ENCODE assay signal across 10 mouse cellular contexts in the genomic region with DNA sequence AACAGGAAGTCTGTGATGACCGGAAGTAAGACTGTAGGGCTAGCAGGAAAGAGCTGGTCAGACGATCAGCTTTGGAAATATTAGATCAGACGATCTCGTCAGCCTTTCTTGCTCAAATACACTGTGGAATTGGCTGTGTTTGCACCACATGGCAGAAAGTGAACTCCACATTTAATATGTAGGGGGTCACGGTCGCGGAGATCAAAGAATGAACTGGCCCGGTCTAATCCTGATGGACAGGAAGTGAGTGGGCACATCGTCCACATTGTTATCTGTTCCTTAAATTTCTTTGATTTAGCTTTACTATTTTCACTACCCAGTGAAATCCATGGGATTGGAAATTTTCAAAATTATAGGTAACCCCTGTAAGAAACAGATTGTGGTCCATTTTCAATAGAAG. TPM values are rescaled to one million over a fixed set of nuclear protein-coding genes. Genes with fewer than 3 reads are reported as not detected.
DNase-seq lines count a peak whose midpoint lies in the region; ATAC-seq and TF ChIP-seq lines count a peak whose summit lies in the region.
"Had no signal": no experiment of that assay in that cellular context is flagged by ENCODE, and none has a peak within 500 bp of the region (broad histone marks: within the 10 kb centered on the region; RNA-seq: fewer than 3 reads in every experiment).

No protein-coding gene starts in this region.

- TF ChIP-seq EP300 in ES-Bruce4 (IDR thresholded peaks at IDR 0.05; ENCODE audit: insufficient read depth, low read depth, low read length): no peak

- no peak for DNase-seq in hindbrain, embryonic 10.5 days (ENCODE audit: low spot score)
- DNase-seq in midbrain, embryonic 10.5 days (ENCODE audit: low spot score): peak; percentile 31
- no peak for DNase-seq in layer of hippocampus, adult 9-11 months
- no peak for DNase-seq in layer of hippocampus, postnatal 14 days (ENCODE audit: low spot score in 2 of 2)
- DNase-seq: adrenal gland, postnatal 25 days; lung, adult 18-20 months had no signal

- H3K9ac ChIP-seq in hindbrain, embryonic 16.5 days (ENCODE audit: low read depth, low read length): no peak overlapping the region
- peak overlapping the region; percentile 24; the same call in 1 of the 2 replicates for H3K9ac ChIP-seq in ES-Bruce4 (ENCODE audit: low read depth, poor library complexity, severe bottlenecking)
- no peak overlapping the region for H3K9ac ChIP-seq in embryonic facial prominence, embryonic 12.5 days

- no peak overlapping the region; the same call in 1 of the 2 replicates for H3K4me2 ChIP-seq in hindbrain, embryonic 16.5 days (ENCODE audit: low read length)
- H3K4me2 ChIP-seq in embryonic facial prominence, embryonic 12.5 days (replicated peaks): peak overlapping the region; percentile 29; the same call in 1 of the 2 replicates

- no peak for TF ChIP-seq CTCF in ES-Bruce4 (IDR thresholded peaks at IDR 0.05; ENCODE audit: low read depth, low read length)

- H3K9me3 ChIP-seq in hindbrain, embryonic 10.5 days: no peaks in the 10 kb centered on the region
- H3K9me3 ChIP-seq in hindbrain, embryonic 16.5 days (ENCODE audit: control insufficient read depth, low read length): no peaks in the 10 kb centered on the region
- H3K9me3 ChIP-seq in ES-Bruce4 (replicated peaks; ENCODE audit: control insufficient read depth, insufficient read depth, low read length, poor library complexity, severe bottlenecking): no peaks in the 10 kb centered on the region
- H3K9me3 ChIP-seq in embryonic facial prominence, embryonic 12.5 days: no peaks in the 10 kb centered on the region
- H3K9me3 ChIP-seq in midbrain, embryonic 10.5 days (replicated peaks): no peaks in the 10 kb centered on the region

- peaks cover 11% of the 10 kb centered on the region for H3K27me3 ChIP-seq in hindbrain, embryonic 10.5 days (ENCODE audit: insufficient read depth, poor library complexity, severe bottlenecking)
- H3K27me3 ChIP-seq in hindbrain, embryonic 16.5 days (replicated peaks; ENCODE audit: control insufficient read depth, insufficient read depth, low read length): no peaks in the 10 kb centered on the region
- H3K27me3 ChIP-seq in ES-Bruce4 (ENCODE audit: control insufficient read depth, insufficient read depth, low read length, poor library complexity, severe bottlenecking): no peaks in the 10 kb centered on the region
- no peaks in the 10 kb centered on the region for H3K27me3 ChIP-seq in embryonic facial prominence, embryonic 12.5 days
- no peaks in the 10 kb centered on the region; the same call in 1 of the 2 replicates for H3K27me3 ChIP-seq in midbrain, embryonic 10.5 days (ENCODE audit: low read depth, poor library complexity, severe bottlenecking)

- peak overlapping the region; percentile 21; the same call in 1 of the 2 replicates for H3K4me3 ChIP-seq in hindbrain, embryonic 10.5 days
- H3K4me3 ChIP-seq in hindbrain, embryonic 16.5 days (ENCODE audit: low read length): no peak overlapping the region
- H3K4me3 ChIP-seq in ES-Bruce4 (ENCODE audit: low read depth, low read length): no peak overlapping the region
- H3K4me3 ChIP-seq in embryonic facial prominence, embryonic 12.5 days: no peak overlapping the region
- peak overlapping the region; percentile 35 for H3K4me3 ChIP-seq in midbrain, embryonic 10.5 days

- no peak overlapping the region for H3K27ac ChIP-seq in hindbrain, embryonic 10.5 days
- H3K27ac ChIP-seq in hindbrain, embryonic 16.5 days (ENCODE audit: low read depth, low read length): no peak overlapping the region
- no peak overlapping the region for H3K27ac ChIP-seq in ES-Bruce4 (ENCODE audit: insufficient read depth, low read length)
- no peak overlapping the region for H3K27ac ChIP-seq in embryonic facial prominence, embryonic 12.5 days
- H3K27ac ChIP-seq in midbrain, embryonic 10.5 days (replicated peaks): peak overlapping the region; percentile 65; the same call in 1 of the 2 replicates

- ATAC-seq in hindbrain, embryonic 16.5 days: no peak
- no peak for ATAC-seq in embryonic facial prominence, embryonic 12.5 days (ENCODE audit: insufficient number of reproducible peaks, insufficient read depth, low FRiP score, low TSS enrichment)
- ATAC-seq: inflammation-experienced regulatory T-cells, adult 6 months had no signal

- H3K36me3 ChIP-seq in hindbrain, embryonic 10.5 days: no peaks in the 10 kb centered on the region
- no peaks in the 10 kb centered on the region for H3K36me3 ChIP-seq in hindbrain, embryonic 16.5 days (ENCODE audit: control insufficient read depth, insufficient read depth, low read length)
- H3K36me3 ChIP-seq in ES-Bruce4 (ENCODE audit: control insufficient read depth, insufficient read depth, low read length, poor library complexity, severe bottlenecking): no peaks in the 10 kb centered on the region
- H3K36me3 ChIP-seq in embryonic facial prominence, embryonic 12.5 days: no peaks in the 10 kb centered on the region
- H3K36me3 ChIP-seq in midbrain, embryonic 10.5 days: no peaks in the 10 kb centered on the region

- H3K4me1 ChIP-seq in hindbrain, embryonic 10.5 days (replicated peaks): peaks cover 35% of the 10 kb centered on the region
- H3K4me1 ChIP-seq in hindbrain, embryonic 16.5 days (ENCODE audit: control insufficient read depth, insufficient read depth, low read depth, low read length): peaks cover 3% of the 10 kb centered on the region
- peaks cover 2% of the 10 kb centered on the region for H3K4me1 ChIP-seq in ES-Bruce4 (ENCODE audit: control insufficient read depth, insufficient read depth, low read length)
- H3K4me1 ChIP-seq in embryonic facial prominence, embryonic 12.5 days: peaks cover 26% of the 10 kb centered on the region
- H3K4me1 ChIP-seq in midbrain, embryonic 10.5 days: peaks cover 32% of the 10 kb centered on the region

- TF ChIP-seq POLR2A in ES-Bruce4 (IDR thresholded peaks at IDR 0.05; ENCODE audit: insufficient read depth, low read length): no peak

- WGBS in hindbrain, embryonic 10.5 days: 43% methylated on average over 9 of the region's 9 CpGs
- 49% methylated on average over 9 of the region's 9 CpGs for WGBS in hindbrain, embryonic 16.5 days
- 30% methylated on average over 9 of the region's 9 CpGs for WGBS in embryonic facial prominence, embryonic 12.5 days
- WGBS in midbrain, embryonic 10.5 days: 45% methylated on average over 9 of the region's 9 CpGs

RNA-seq across cellular contexts. Expression of a gene that starts 42.3 kb away (rescaled TPM):
- 16.8 and 19.5 TPM in 2 replicates for polyA plus RNA-seq in hindbrain, embryonic 10.5 days (2016; fragmentation: Nextera tagmentation; extraction: Ambion mirVana)
- 6.9 and 10.1 TPM in 2 replicates for polyA plus RNA-seq in hindbrain, embryonic 16.5 days (2015; fragmentation: Nextera tagmentation; extraction: Ambion mirVana)
- polyA plus RNA-seq in ES-Bruce4 (2011; ENCODE audit: insufficient read depth, insufficient read length, low read depth, missing spikeins): 26.6 and 30.5 TPM in 2 replicates
- polyA plus RNA-seq in embryonic facial prominence, embryonic 12.5 days (2016; fragmentation: Nextera tagmentation; extraction: Ambion mirVana): 74.5 and 81.3 TPM in 2 replicates
- 18.0 and 19.2 TPM in 2 replicates for polyA plus RNA-seq in midbrain, embryonic 10.5 days (2016; fragmentation: Nextera tagmentation; extraction: Ambion mirVana)
- total RNA-seq in layer of hippocampus, postnatal 14 days (2021): 10 to 100 TPM; 13.3 to 14.2 TPM

Comparison
In these comparisons a context has a peak if more than half of its experiments do, and no peak if none do; other contexts are left out.
1. H3K4me3 ChIP-seq: peak in hindbrain, embryonic 10.5 days (single experiment) and midbrain, embryonic 10.5 days (single experiment); none in hindbrain, embryonic 16.5 days (single experiment), ES-Bruce4 (single experiment) and embryonic facial prominence, embryonic 12.5 days (single experiment).